Mouse (Mus musculus) stomach, embryonic 14.5 days (tissue): ENCODE measurements around the gene Arih2. TPM values are rescaled to one million over a fixed set of nuclear protein-coding genes. Genes with fewer than 3 reads are reported as not detected.
A peak's percentile ranks its signal among the peaks of the same experiment; 100 is the strongest.

Experiments
- microRNA counts: library from miRNA; unstranded; fragments of <30 nt; microRNA quantifications from one replicate; lab custom pipeline; 2016
- microRNA-seq: library from miRNA; unstranded; fragments of <30 nt; microRNA quantifications from one replicate; pipeline ENCODE4, GENCODE M21; 2016
- polyA plus RNA-seq: library from polyadenylated mRNA; unstranded; fragments of >200 nt; fragmentation: Nextera tagmentation; extraction: Ambion mirVana; gene quantifications from 2 replicates; pipeline ENCODE4 v1.2.1, GENCODE M21; 2014

The Arih2 gene
- polyA plus RNA-seq, 1 experiment from 2014 or later = 36.2 TPM

MicroRNAs within 50 kb of the gene (microRNA counts, 519-probe panel; counts per million panel counts)
- microRNA mmu-miR-191 (lab: Ali Mortazavi, UCI) = 3,211 counts per million, percentile 60 among the panel's probes with 10 or more counts
- microRNA mmu-miR-425 (lab: Ali Mortazavi, UCI) = 2,787 counts per million, percentile 48 among the panel's probes with 10 or more counts

Small RNA genes lying within 50 kb of the gene (microRNA-seq; reads per million reads assigned to microRNA genes)
- gene Gm24083 (not detected), gene Gm26298 (not detected), gene Mir191 (not detected), gene Mir425 (2,019 reads per million, percentile 80 among the genes with 10 or more reads in this experiment)

Other genes starting within 250 kb of the Arih2 start
- gene Ccdc36, start 220.9 kb downstream of the Arih2 start, polyA plus RNA-seq = 1.9 and 2.5 TPM in 2 replicates
- gene BC048562, start 212.9 kb downstream of the Arih2 start, polyA plus RNA-seq = not detected in 2 replicates
- gene Ccdc71, start 188.9 kb downstream of the Arih2 start, polyA plus RNA-seq = 48.2 and 49.9 TPM in 2 replicates
- 64.0 and 64.9 TPM in 2 replicates for gene Klhdc8b, start 187.8 kb downstream of the Arih2 start, polyA plus RNA-seq
- 38.7 and 43.7 TPM in 2 replicates for gene Lamb2, start 169.7 kb downstream of the Arih2 start, polyA plus RNA-seq
- 49.5 and 54.4 TPM in 2 replicates for gene Usp19, start 158.8 kb downstream of the Arih2 start, polyA plus RNA-seq
- gene Qars, start 141.7 kb downstream of the Arih2 start, polyA plus RNA-seq = 113 and 114 TPM in 2 replicates
- 120 and 121 TPM in 2 replicates for gene Qrich1, start 132.6 kb downstream of the Arih2 start, polyA plus RNA-seq
- gene Impdh2, start 89.1 kb downstream of the Arih2 start, polyA plus RNA-seq = 193 and 198 TPM in 2 replicates
- gene Ndufaf3, start 82.0 kb downstream of the Arih2 start, polyA plus RNA-seq = 40.7 and 45.2 TPM in 2 replicates
- gene Dalrd3, start 79.5 kb downstream of the Arih2 start, polyA plus RNA-seq = 114 and 135 TPM in 2 replicates
- gene Wdr6, start 70.6 kb downstream of the Arih2 start, polyA plus RNA-seq = 85.0 and 88.4 TPM in 2 replicates
- gene P4htm, start 51.7 kb downstream of the Arih2 start, polyA plus RNA-seq = 6.1 and 6.2 TPM in 2 replicates
- gene Slc25a20, start 12.7 kb upstream of the Arih2 start, polyA plus RNA-seq = 21.9 and 25.2 TPM in 2 replicates
- 30.4 and 33.6 TPM in 2 replicates for gene Prkar2a, start 39.9 kb upstream of the Arih2 start, polyA plus RNA-seq
- 118 and 123 TPM in 2 replicates for gene Ip6k2, start 134.4 kb upstream of the Arih2 start, polyA plus RNA-seq
- gene Nckipsd, start 159.0 kb upstream of the Arih2 start, polyA plus RNA-seq = 11.9 and 15.3 TPM in 2 replicates
- 1.3 and 1.8 TPM in 2 replicates for gene Celsr3, start 176.9 kb upstream of the Arih2 start, polyA plus RNA-seq
- gene Slc26a6, start 203.9 kb upstream of the Arih2 start, polyA plus RNA-seq = 17.8 and 19.1 TPM in 2 replicates